Mouse (Mus musculus): Measurements from ENCODE around the gene Ilk. TPM values are rescaled to one million over a fixed set of nuclear protein-coding genes. Genes with fewer than 3 reads are reported as not detected.

The Ilk gene
- 42.9 and 44.0 TPM in 2 replicates for polyA plus RNA-seq (2012; rRNA removed)

- no peaks in the 10 kb centered on the region for H3K36me3 ChIP-seq (ENCODE audit: control insufficient read depth, insufficient read depth, low read length)
- H3K27ac ChIP-seq (ENCODE audit: control insufficient read depth, insufficient read depth, low read depth, low read length): peak within 1 kb of the TSS; percentile 89
- H3K27me3 ChIP-seq (ENCODE audit: control insufficient read depth, insufficient read depth, low read length): no peaks in the 10 kb centered on the region
- peaks cover 3% of the 10 kb centered on the region for H3K4me1 ChIP-seq (ENCODE audit: control insufficient read depth, insufficient read depth, low read length)
- peak within 1 kb of the TSS; percentile 91 for H3K4me3 ChIP-seq (ENCODE audit: control insufficient read depth, low read depth, low read length)
- TF ChIP-seq CTCF (IDR thresholded peaks at IDR 0.05; ENCODE audit: control insufficient read depth, insufficient read depth, insufficient replicate concordance, low read depth, low read length) (0 out of 2 replicates have a peak, but pooled peaks have one; percentile 2), POLR2A (IDR thresholded peaks at IDR 0.05; ENCODE audit: control insufficient read depth, low read depth, low read length) (peak; percentile 75; the same call in 1 of the 2 replicates)
Measured at GRCm38 (mm10) chr7:105736264-105736901, at the start of gene Ilk. Gene Ilk (plus strand): TSS chr7:105736592.

- Histone ChIP-seq H3K4me3 (ENCODE audit: control insufficient read depth, low read depth, low read length) (no peak overlapping the region), H3K27me3 (ENCODE audit: control insufficient read depth, insufficient read depth, low read length) (no peaks in the 10 kb centered on the region), H3K4me1 (ENCODE audit: control insufficient read depth, insufficient read depth, low read length) (no peaks in the 10 kb centered on the region), H3K27ac (ENCODE audit: control insufficient read depth, insufficient read depth, low read depth, low read length) (no peak overlapping the region), H3K36me3 (ENCODE audit: control insufficient read depth, insufficient read depth, low read length) (no peaks in the 10 kb centered on the region; the same call in none of the 2 replicates)
- no peak for TF ChIP-seq POLR2A (IDR thresholded peaks at IDR 0.05; ENCODE audit: control insufficient read depth, low read depth, low read length)
- no peak for TF ChIP-seq CTCF (IDR thresholded peaks at IDR 0.05; ENCODE audit: control insufficient read depth, insufficient read depth, insufficient replicate concordance, low read depth, low read length)
Measured at GRCm38 (mm10) chr7:105690875-105691274, 45.5 kb upstream of the Ilk start.

- Histone ChIP-seq H3K36me3 (ENCODE audit: control insufficient read depth, insufficient read depth, low read length) (no peaks in the 10 kb centered on the region; the same call in none of the 2 replicates), H3K4me3 (ENCODE audit: control insufficient read depth, low read depth, low read length) (no peak overlapping the region), H3K4me1 (ENCODE audit: control insufficient read depth, insufficient read depth, low read length) (no peaks in the 10 kb centered on the region), H3K27ac (ENCODE audit: control insufficient read depth, insufficient read depth, low read depth, low read length) (no peak overlapping the region), H3K27me3 (ENCODE audit: control insufficient read depth, insufficient read depth, low read length) (no peaks in the 10 kb centered on the region)
- no peak for TF ChIP-seq POLR2A (IDR thresholded peaks at IDR 0.05; ENCODE audit: control insufficient read depth, low read depth, low read length)
Measured at GRCm38 (mm10) chr7:105703184-105703583, 33.2 kb upstream of the Ilk start.

GRCm38 (mm10) chr7:105703816-105704215 is 32.6 kb upstream of the Ilk start:
- TF ChIP-seq CTCF (IDR thresholded peaks at IDR 0.05; ENCODE audit: control insufficient read depth, insufficient read depth, insufficient replicate concordance, low read depth, low read length): no peak
- no peak for TF ChIP-seq POLR2A (IDR thresholded peaks at IDR 0.05; ENCODE audit: control insufficient read depth, low read depth, low read length)
- no peak overlapping the region for H3K27ac ChIP-seq (ENCODE audit: control insufficient read depth, insufficient read depth, low read depth, low read length)
- H3K4me3 ChIP-seq (ENCODE audit: control insufficient read depth, low read depth, low read length): no peak overlapping the region
- H3K4me1 ChIP-seq (ENCODE audit: control insufficient read depth, insufficient read depth, low read length): no peaks in the 10 kb centered on the region
- H3K36me3 ChIP-seq (ENCODE audit: control insufficient read depth, insufficient read depth, low read length): no peaks in the 10 kb centered on the region; the same call in none of the 2 replicates
- no peaks in the 10 kb centered on the region for H3K27me3 ChIP-seq (ENCODE audit: control insufficient read depth, insufficient read depth, low read length)

- Histone ChIP-seq H3K27ac (ENCODE audit: control insufficient read depth, insufficient read depth, low read depth, low read length) (no peak overlapping the region), H3K36me3 (ENCODE audit: control insufficient read depth, insufficient read depth, low read length) (no peaks in the 10 kb centered on the region; the same call in none of the 2 replicates), H3K4me1 (ENCODE audit: control insufficient read depth, insufficient read depth, low read length) (no peaks in the 10 kb centered on the region), H3K4me3 (ENCODE audit: control insufficient read depth, low read depth, low read length) (no peak overlapping the region), H3K27me3 (ENCODE audit: control insufficient read depth, insufficient read depth, low read length) (no peaks in the 10 kb centered on the region)
- no peak for TF ChIP-seq POLR2A (IDR thresholded peaks at IDR 0.05; ENCODE audit: control insufficient read depth, low read depth, low read length)
- no peak for TF ChIP-seq CTCF (IDR thresholded peaks at IDR 0.05; ENCODE audit: control insufficient read depth, insufficient read depth, insufficient replicate concordance, low read depth, low read length)
Measured at GRCm38 (mm10) chr7:105708733-105709132, 27.7 kb upstream of the Ilk start.

- TF ChIP-seq POLR2A (IDR thresholded peaks at IDR 0.05; ENCODE audit: control insufficient read depth, low read depth, low read length) (no peak), CTCF (IDR thresholded peaks at IDR 0.05; ENCODE audit: control insufficient read depth, insufficient read depth, insufficient replicate concordance, low read depth, low read length) (no peak)
- no peak overlapping the region for H3K27ac ChIP-seq (ENCODE audit: control insufficient read depth, insufficient read depth, low read depth, low read length)
- H3K36me3 ChIP-seq (ENCODE audit: control insufficient read depth, insufficient read depth, low read length): no peaks in the 10 kb centered on the region
- no peak overlapping the region for H3K4me3 ChIP-seq (ENCODE audit: control insufficient read depth, low read depth, low read length)
- no peaks in the 10 kb centered on the region for H3K4me1 ChIP-seq (ENCODE audit: control insufficient read depth, insufficient read depth, low read length)
- H3K27me3 ChIP-seq (ENCODE audit: control insufficient read depth, insufficient read depth, low read length): no peaks in the 10 kb centered on the region
Measured at GRCm38 (mm10) chr7:105715366-105715765, 21.0 kb upstream of the Ilk start.

GRCm38 (mm10) chr7:105721916-105722315 is 14.5 kb upstream of the Ilk start:
- TF ChIP-seq CTCF (IDR thresholded peaks at IDR 0.05; ENCODE audit: control insufficient read depth, insufficient read depth, insufficient replicate concordance, low read depth, low read length) (no peak), POLR2A (IDR thresholded peaks at IDR 0.05; ENCODE audit: control insufficient read depth, low read depth, low read length) (no peak)
- H3K27me3 ChIP-seq (ENCODE audit: control insufficient read depth, insufficient read depth, low read length): no peaks in the 10 kb centered on the region
- no peaks in the 10 kb centered on the region for H3K36me3 ChIP-seq (ENCODE audit: control insufficient read depth, insufficient read depth, low read length)
- no peak overlapping the region for H3K27ac ChIP-seq (ENCODE audit: control insufficient read depth, insufficient read depth, low read depth, low read length)
- H3K4me1 ChIP-seq (ENCODE audit: control insufficient read depth, insufficient read depth, low read length): no peaks in the 10 kb centered on the region
- H3K4me3 ChIP-seq (ENCODE audit: control insufficient read depth, low read depth, low read length): no peak overlapping the region

Measured in testis, adult 2 months (tissue).